Mouse (Mus musculus) spleen, adult 12 weeks (tissue): ENCODE results near the gene Zfp62.
A peak's percentile ranks its signal among the peaks of the same experiment; 100 is the strongest.

Source experiments
- DNase-seq: peaks from one replicate; pipeline ENCODE4 v3.0.0; 2022; ENCODE audit warnings: low spot score

The Zfp62 gene

GRCm38 (mm10) chr11:49248974-49249700 lies 46.0 kb downstream of the Zfp62 start:
- DNase-seq, result no peak

- peak; percentile 48 for DNase-seq
These were observed 46.8 kb downstream of the Zfp62 start for GRCm38 (mm10) chr11:49249811-49250421.

- DNase-seq, result peak; percentile 78
These were observed 47.6 kb downstream of the Zfp62 start for GRCm38 (mm10) chr11:49250422-49251379.

- no peak for DNase-seq
These were observed 48.3 kb downstream of the Zfp62 start for GRCm38 (mm10) chr11:49251380-49251761.

- no peak for DNase-seq
These were observed 49.0 kb downstream of the Zfp62 start for GRCm38 (mm10) chr11:49252048-49252447.

- DNase-seq, result no peak
These were observed 49.9 kb downstream of the Zfp62 start for GRCm38 (mm10) chr11:49253035-49253434.

- DNase-seq, result no peak
These were observed 56.2 kb downstream of the Zfp62 start for GRCm38 (mm10) chr11:49259296-49259695.

GRCm38 (mm10) chr11:49259829-49260228 lies 56.7 kb downstream of the Zfp62 start:
- DNase-seq, result no peak

GRCm38 (mm10) chr11:49260598-49261312 lies 57.7 kb downstream of the Zfp62 start:
- DNase-seq, result no peak

- DNase-seq, result no peak
These were observed 58.3 kb downstream of the Zfp62 start for GRCm38 (mm10) chr11:49261313-49261855.

- no peak for DNase-seq
These were observed 59.2 kb downstream of the Zfp62 start for GRCm38 (mm10) chr11:49262286-49262685.

GRCm38 (mm10) chr11:49263149-49263548 lies 60.1 kb downstream of the Zfp62 start:
- DNase-seq, result no peak

- no peak for DNase-seq
These were observed 61.0 kb downstream of the Zfp62 start for GRCm38 (mm10) chr11:49264081-49264480.

GRCm38 (mm10) chr11:49264622-49265021 lies 61.5 kb downstream of the Zfp62 start:
- DNase-seq, result no peak

GRCm38 (mm10) chr11:49265101-49265500 lies 62.0 kb downstream of the Zfp62 start:
- DNase-seq, result no peak

GRCm38 (mm10) chr11:49266671-49267070 lies 63.6 kb downstream of the Zfp62 start:
- DNase-seq, result no peak

GRCm38 (mm10) chr11:49267316-49267715 lies 64.2 kb downstream of the Zfp62 start:
- DNase-seq, result no peak

- no peak for DNase-seq
These were observed 65.0 kb downstream of the Zfp62 start for GRCm38 (mm10) chr11:49267970-49268579.
